Mouse (Mus musculus) MEL (cell line): Measurements from ENCODE around the gene Rtp4.

ENCODE experiments used
- EP300 ChIP-seq, 2 experiments: IDR thresholded peaks; 2 replicates each; pipeline ENCODE4 v1.6.1; 2011; ENCODE audit warnings: improper control_type of control experiment in 2 of 2, low read length in 2 of 2, low read depth in 1 of 2, mild to moderate bottlenecking in 1 of 2
- TCF12 ChIP-seq: IDR thresholded peaks from 2 replicates; pipeline ENCODE4 v1.6.1; 2014; ENCODE audit warnings: low read depth, mild to moderate bottlenecking, inconsistent platforms, low read length, improper control_type of control experiment, moderate library complexity
- ZNF384 ChIP-seq: IDR thresholded peaks from 2 replicates; pipeline ENCODE4 v1.6.1; 2012; ENCODE audit warnings: low read depth, mild to moderate bottlenecking, inconsistent platforms, low read length, improper control_type of control experiment

GRCm38 (mm10) chr16:23518567-23519369, 1.3 kb upstream of the Rtp4 start:
- TF ChIP-seq ZNF384 (no peak), EP300 (IDR thresholded peaks at IDR 0.05; ENCODE audit: low read depth in 1 of 2, low read length in 2 of 2) (no peak), TCF12 (no peak)
